Mouse (Mus musculus) brain, embryonic 14.5 days (tissue): ENCODE results near the gene Btbd9.

Experiments used
- CTCF ChIP-seq: fragments of 200-500 bp; IDR thresholded peaks from 2 replicates; pipeline ENCODE4 v1.5.1; 2012; ENCODE audit warnings: inconsistent platforms, mild to moderate bottlenecking, moderate library complexity, borderline replicate concordance; ENCODE audit not compliant: insufficient read depth, insufficient read length; ENCODE audit errors: extremely low read depth
- POLR2A ChIP-seq: fragments of 200-500 bp; IDR thresholded peaks from 2 replicates; pipeline ENCODE4 v1.6.1; 2012; ENCODE audit warnings: mild to moderate bottlenecking, inconsistent platforms, borderline replicate concordance; ENCODE audit not compliant: poor library complexity, insufficient read depth, insufficient read length, severe bottlenecking; ENCODE audit errors: extremely low read depth

DNA sequence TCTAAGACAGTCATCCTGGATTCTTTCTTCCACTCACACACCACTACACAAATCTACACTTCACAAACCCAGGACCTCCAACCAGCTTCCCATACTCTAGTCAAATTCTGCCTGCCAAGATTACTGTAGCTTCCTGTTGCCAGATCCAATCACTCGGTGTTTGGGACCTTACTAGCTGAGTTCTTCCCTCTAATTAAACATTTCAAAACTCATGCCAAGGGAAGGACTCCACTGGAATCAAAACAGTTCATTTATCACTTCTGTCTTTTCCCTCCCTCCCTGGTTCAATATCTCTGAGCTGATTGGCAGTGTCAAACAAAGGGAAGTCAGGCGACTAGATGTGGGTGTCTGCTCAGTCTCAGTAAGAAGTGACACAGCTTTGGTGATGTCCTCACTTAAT, 101.7 kb downstream of the Btbd9 start:
- TF ChIP-seq CTCF (no peak), POLR2A (no peak)
